Mouse (Mus musculus): Measurements from ENCODE around the gene Dusp19. TPM values are rescaled to one million over a fixed set of nuclear protein-coding genes. Genes with fewer than 3 reads are reported as not detected.
A peak's percentile ranks its signal among the peaks of the same experiment; 100 is the strongest.

The Dusp19 gene
- 15.4 and 15.7 TPM in 2 replicates for polyA plus RNA-seq (2015; fragmentation: Nextera tagmentation; extraction: Ambion mirVana)

- 2% methylated on average over 21 of the region's 21 CpGs for WGBS
- H3K4me3 ChIP-seq (ENCODE audit: low read length) = peak within 1 kb of the TSS; percentile 64
- H3K9ac ChIP-seq (ENCODE audit: low read depth, low read length) = peak within 1 kb of the TSS; percentile 78
- H3K36me3 ChIP-seq (ENCODE audit: control insufficient read depth, insufficient read depth, low read length) = 0 out of 2 replicates have a peak, but pooled peaks cover 2% of the 10 kb centered on the region
- peak; percentile 99 for ATAC-seq
- no peaks in the 10 kb centered on the region for H3K27me3 ChIP-seq (replicated peaks; ENCODE audit: control insufficient read depth, insufficient read depth, low read length)
- H3K4me2 ChIP-seq (ENCODE audit: low read length) = peak within 1 kb of the TSS; percentile 84
- H3K4me1 ChIP-seq (ENCODE audit: control insufficient read depth, insufficient read depth, low read depth, low read length) = peaks cover 9% of the 10 kb centered on the region
- no peaks in the 10 kb centered on the region for H3K9me3 ChIP-seq (ENCODE audit: control insufficient read depth, low read length)
- peak within 1 kb of the TSS; percentile 82 for H3K27ac ChIP-seq (ENCODE audit: low read depth, low read length)
Observed at GRCm38 (mm10) chr2:80616854-80617737, at the start of gene Dusp19, which contains the start of gene Nup35. Dusp19 (plus strand) TSS chr2:80617045. Nup35 (plus strand) TSS chr2:80617236.

DNA sequence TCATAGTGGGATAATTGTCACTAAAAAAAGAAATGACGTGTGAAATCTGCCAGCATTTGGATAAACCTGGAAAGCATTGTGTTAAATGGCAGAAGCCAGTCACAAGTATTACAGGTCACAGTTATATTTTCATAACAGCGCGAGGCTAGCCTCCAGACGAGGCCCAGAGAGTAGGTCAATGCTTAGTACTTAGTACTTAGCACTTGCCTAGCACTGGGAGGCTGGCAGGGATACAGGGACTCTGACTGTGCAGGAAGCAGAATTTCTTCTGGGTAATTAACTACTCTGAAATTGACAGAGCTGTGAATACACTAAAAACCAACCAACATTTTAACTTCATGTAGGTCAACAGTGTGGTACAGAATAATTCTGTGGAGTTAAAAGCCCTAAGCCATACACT is 49.4 kb upstream of the Dusp19 start:
- ATAC-seq = no peak
- WGBS = 89% methylated on average over 4 of the region's 4 CpGs

DNA sequence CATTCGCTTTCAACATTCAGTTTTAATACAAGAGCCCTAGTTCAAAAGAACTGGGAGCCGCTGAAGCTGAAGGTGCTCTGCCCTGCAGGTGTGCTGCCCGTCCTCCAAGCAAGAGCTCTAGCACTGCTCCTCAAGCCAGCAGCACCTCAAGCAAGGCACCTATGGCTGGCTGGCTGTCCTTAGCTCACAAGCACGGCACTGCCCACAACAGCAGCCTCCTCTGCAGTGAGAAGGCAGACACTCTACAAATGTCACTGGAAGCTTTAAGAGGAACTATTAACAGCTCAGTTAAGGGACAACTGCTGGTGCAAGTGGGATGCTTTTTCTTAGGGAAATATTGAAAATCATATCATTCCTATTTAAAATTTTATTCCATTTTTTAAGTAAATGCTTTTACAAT is 46.2 kb upstream of the Dusp19 start:
- no peak overlapping the region for H3K4me2 ChIP-seq (ENCODE audit: low read length)
- H3K9me3 ChIP-seq (ENCODE audit: control insufficient read depth, low read length) = no peaks in the 10 kb centered on the region
- WGBS = 80% methylated on average over 4 of the region's 4 CpGs
- H3K4me1 ChIP-seq (ENCODE audit: control insufficient read depth, insufficient read depth, low read depth, low read length) = no peaks in the 10 kb centered on the region; the same call in 1 of the 2 replicates
- no peak for ATAC-seq
- no peaks in the 10 kb centered on the region for H3K27me3 ChIP-seq (replicated peaks; ENCODE audit: control insufficient read depth, insufficient read depth, low read length)
- H3K9ac ChIP-seq (ENCODE audit: low read depth, low read length) = no peak overlapping the region
- no peak overlapping the region for H3K4me3 ChIP-seq (ENCODE audit: low read length)
- no peak overlapping the region for H3K27ac ChIP-seq (ENCODE audit: low read depth, low read length)
- no peaks in the 10 kb centered on the region for H3K36me3 ChIP-seq (ENCODE audit: control insufficient read depth, insufficient read depth, low read length)

More for the DNA sequence above, 49.4 kb upstream of the Dusp19 start:
- Histone ChIP-seq H3K4me2 (ENCODE audit: low read length) (no peak overlapping the region), H3K27me3 (replicated peaks; ENCODE audit: control insufficient read depth, insufficient read depth, low read length) (no peaks in the 10 kb centered on the region), H3K9ac (ENCODE audit: low read depth, low read length) (no peak overlapping the region), H3K4me3 (ENCODE audit: low read length) (no peak overlapping the region), H3K4me1 (ENCODE audit: control insufficient read depth, insufficient read depth, low read depth, low read length) (no peaks in the 10 kb centered on the region; the same call in 1 of the 2 replicates), H3K9me3 (ENCODE audit: control insufficient read depth, low read length) (no peaks in the 10 kb centered on the region), H3K36me3 (ENCODE audit: control insufficient read depth, insufficient read depth, low read length) (no peaks in the 10 kb centered on the region), H3K27ac (ENCODE audit: low read depth, low read length) (no peak overlapping the region)

GRCm38 (mm10) chr2:80577286-80577685 is 39.6 kb upstream of the Dusp19 start:
- Histone ChIP-seq H3K36me3 (ENCODE audit: control insufficient read depth, insufficient read depth, low read length) (no peaks in the 10 kb centered on the region), H3K9me3 (ENCODE audit: control insufficient read depth, low read length) (no peaks in the 10 kb centered on the region), H3K4me2 (ENCODE audit: low read length) (no peak overlapping the region), H3K4me1 (ENCODE audit: control insufficient read depth, insufficient read depth, low read depth, low read length) (peaks cover 15% of the 10 kb centered on the region), H3K9ac (ENCODE audit: low read depth, low read length) (no peak overlapping the region), H3K27ac (ENCODE audit: low read depth, low read length) (no peak overlapping the region), H3K4me3 (ENCODE audit: low read length) (no peak overlapping the region), H3K27me3 (replicated peaks; ENCODE audit: control insufficient read depth, insufficient read depth, low read length) (no peaks in the 10 kb centered on the region)
- ATAC-seq = no peak
- WGBS = 93% methylated on average over 1 of the region's 1 CpGs

GRCm38 (mm10) chr2:80579253-80579891 is 37.5 kb upstream of the Dusp19 start:
- H3K4me3 ChIP-seq (ENCODE audit: low read length) = peak overlapping the region; percentile 15
- no peak overlapping the region for H3K9ac ChIP-seq (ENCODE audit: low read depth, low read length)
- no peaks in the 10 kb centered on the region for H3K9me3 ChIP-seq (ENCODE audit: control insufficient read depth, low read length)
- peak overlapping the region; percentile 75 for H3K4me2 ChIP-seq (ENCODE audit: low read length)
- H3K36me3 ChIP-seq (ENCODE audit: control insufficient read depth, insufficient read depth, low read length) = no peaks in the 10 kb centered on the region
- H3K27me3 ChIP-seq (replicated peaks; ENCODE audit: control insufficient read depth, insufficient read depth, low read length) = no peaks in the 10 kb centered on the region
- H3K4me1 ChIP-seq (ENCODE audit: control insufficient read depth, insufficient read depth, low read depth, low read length) = peaks cover 15% of the 10 kb centered on the region
- no peak for ATAC-seq
- H3K27ac ChIP-seq (ENCODE audit: low read depth, low read length) = no peak overlapping the region
- 42% methylated on average over 6 of the region's 6 CpGs for WGBS

- peak overlapping the region; percentile 93 for H3K4me3 ChIP-seq (ENCODE audit: low read length)
- H3K4me2 ChIP-seq (ENCODE audit: low read length) = peak overlapping the region; percentile 75
- H3K4me1 ChIP-seq (ENCODE audit: control insufficient read depth, insufficient read depth, low read depth, low read length) = peaks cover 15% of the 10 kb centered on the region
- H3K9ac ChIP-seq (ENCODE audit: low read depth, low read length) = peak overlapping the region; percentile 97
- no peaks in the 10 kb centered on the region for H3K36me3 ChIP-seq (ENCODE audit: control insufficient read depth, insufficient read depth, low read length)
- WGBS = under 1% methylated on average over 50 of the region's 65 CpGs
- H3K9me3 ChIP-seq (ENCODE audit: control insufficient read depth, low read length) = no peaks in the 10 kb centered on the region
- H3K27ac ChIP-seq (ENCODE audit: low read depth, low read length) = peak overlapping the region; percentile 98
- ATAC-seq = peak; percentile 75
- no peaks in the 10 kb centered on the region for H3K27me3 ChIP-seq (replicated peaks; ENCODE audit: control insufficient read depth, insufficient read depth, low read length)
Observed at GRCm38 (mm10) chr2:80580311-80580961, 36.4 kb upstream of the Dusp19 start.

GRCm38 (mm10) chr2:80581043-80581711 is 35.7 kb upstream of the Dusp19 start, which contains the start of gene Nckap1:
Nckap1 (minus strand) TSS chr2:80581380.
- Histone ChIP-seq H3K4me2 (ENCODE audit: low read length) (peak within 1 kb of the TSS; percentile 75), H3K27me3 (replicated peaks; ENCODE audit: control insufficient read depth, insufficient read depth, low read length) (no peaks in the 10 kb centered on the region), H3K4me1 (ENCODE audit: control insufficient read depth, insufficient read depth, low read depth, low read length) (peaks cover 15% of the 10 kb centered on the region), H3K9me3 (ENCODE audit: control insufficient read depth, low read length) (no peaks in the 10 kb centered on the region), H3K4me3 (ENCODE audit: low read length) (peak within 1 kb of the TSS; percentile 93), H3K9ac (ENCODE audit: low read depth, low read length) (peak within 1 kb of the TSS; percentile 97), H3K36me3 (ENCODE audit: control insufficient read depth, insufficient read depth, low read length) (no peaks in the 10 kb centered on the region), H3K27ac (ENCODE audit: low read depth, low read length) (peak within 1 kb of the TSS; percentile 98)
- ATAC-seq = peak; percentile 96
- under 1% methylated on average over 78 of the region's 88 CpGs for WGBS

- no peak overlapping the region for H3K4me2 ChIP-seq (ENCODE audit: low read length)
- H3K27ac ChIP-seq (ENCODE audit: low read depth, low read length) = no peak overlapping the region
- no peaks in the 10 kb centered on the region for H3K9me3 ChIP-seq (ENCODE audit: control insufficient read depth, low read length)
- no peak for ATAC-seq
- no peak overlapping the region for H3K9ac ChIP-seq (ENCODE audit: low read depth, low read length)
- WGBS = 88% methylated on average over 3 of the region's 3 CpGs
- peaks cover 15% of the 10 kb centered on the region for H3K4me1 ChIP-seq (ENCODE audit: control insufficient read depth, insufficient read depth, low read depth, low read length)
- H3K27me3 ChIP-seq (replicated peaks; ENCODE audit: control insufficient read depth, insufficient read depth, low read length) = no peaks in the 10 kb centered on the region
- no peaks in the 10 kb centered on the region for H3K36me3 ChIP-seq (ENCODE audit: control insufficient read depth, insufficient read depth, low read length)
- no peak overlapping the region for H3K4me3 ChIP-seq (ENCODE audit: low read length)
Observed at GRCm38 (mm10) chr2:80582356-80582755, 34.5 kb upstream of the Dusp19 start.

Measured in hindbrain, embryonic 16.5 days (tissue).